ENCODE assay signal across 18 mouse cellular contexts in the genomic region with DNA sequence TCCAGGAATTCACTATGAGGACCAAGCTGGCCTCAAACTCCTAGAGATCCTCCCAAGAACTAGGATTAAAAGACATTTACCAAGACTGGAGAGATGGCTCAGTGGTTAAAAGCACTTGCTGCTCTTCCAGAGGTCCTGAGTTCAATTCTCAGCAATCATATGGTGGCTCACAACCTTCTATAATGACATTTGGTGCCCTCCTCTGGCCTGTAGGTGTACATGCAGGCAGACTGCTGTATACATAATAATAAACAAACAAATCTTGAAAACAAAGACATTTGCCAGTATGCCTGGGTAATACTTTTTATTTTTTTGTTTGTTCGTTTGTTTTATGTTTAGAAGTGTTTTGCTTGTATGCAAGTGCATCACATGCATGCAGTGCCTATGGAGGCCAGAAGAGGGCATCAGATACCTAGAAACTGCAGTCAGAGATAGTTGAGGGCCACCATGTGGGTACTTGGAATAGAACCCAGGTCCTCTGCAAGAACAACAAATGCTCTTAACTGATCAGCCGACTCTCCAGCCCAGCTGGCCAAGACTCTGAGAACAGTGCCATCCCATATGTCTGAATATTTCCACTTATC. TPM values are rescaled to one million over a fixed set of nuclear protein-coding genes. Genes with fewer than 3 reads are reported as not detected.
A peak's percentile ranks its signal among the peaks of the same experiment; 100 is the strongest.
DNase-seq lines count a peak whose midpoint lies in the region; ATAC-seq and TF ChIP-seq lines count a peak whose summit lies in the region.
"Had no signal": no experiment of that assay in that cellular context is flagged by ENCODE, and none has a peak within 500 bp of the region (broad histone marks: within the 10 kb centered on the region; RNA-seq: fewer than 3 reads in every experiment).

No protein-coding gene starts in this region.

- no peak overlapping the region for H3K9ac ChIP-seq in intestine, postnatal 0 days (ENCODE audit: low read depth, low read length)
- no peak overlapping the region for H3K9ac ChIP-seq in intestine, embryonic 15.5 days
- H3K9ac ChIP-seq: heart, embryonic 13.5 days; liver, embryonic 15.5 days had no signal

- no peak overlapping the region for H3K4me2 ChIP-seq in intestine, postnatal 0 days (replicated peaks; ENCODE audit: low read depth)
- H3K4me2 ChIP-seq in intestine, embryonic 15.5 days (replicated peaks): no peak overlapping the region
- H3K4me2 ChIP-seq: heart, embryonic 13.5 days; liver, embryonic 15.5 days had no signal

- ATAC-seq in intestine, postnatal 0 days: no peak
- no peak for ATAC-seq in intestine, embryonic 15.5 days
- ATAC-seq: activated CD4-positive, CD25-positive, alpha-beta regulatory T cell, adult 4 months; forebrain, embryonic 16.5 days had no signal

- no peaks in the 10 kb centered on the region for H3K36me3 ChIP-seq in intestine, postnatal 0 days (ENCODE audit: control insufficient read depth, insufficient read depth)
- no peaks in the 10 kb centered on the region for H3K36me3 ChIP-seq in intestine, embryonic 15.5 days
- H3K36me3 ChIP-seq: heart, embryonic 13.5 days; liver, embryonic 15.5 days had no signal

- no peaks in the 10 kb centered on the region for H3K27me3 ChIP-seq in intestine, postnatal 0 days (replicated peaks; ENCODE audit: control insufficient read depth, insufficient read depth, low read length)
- H3K27me3 ChIP-seq in intestine, embryonic 15.5 days (replicated peaks): no peaks in the 10 kb centered on the region
- H3K27me3 ChIP-seq: liver, embryonic 15.5 days had no signal

- DNase-seq in lung, postnatal 36 days: peak; percentile 13
- no peak for DNase-seq in lung, postnatal 10 days
- DNase-seq in R1 (ENCODE audit: low read depth, low spot score): peak; percentile 54
- no peak for DNase-seq in adrenal gland, adult (ENCODE audit: inconsistent age in 2 of 2, low spot score in 1 of 2)
- DNase-seq in ovary, postnatal 36 days (ENCODE audit: low spot score): no peak
- DNase-seq: cerebellum, adult 11-12 months; gastrocnemius, postnatal 14 days; kidney, adult 18-20 months; right cerebral cortex, postnatal 14 days had no signal

- no peak overlapping the region for H3K4me3 ChIP-seq in intestine, postnatal 0 days (ENCODE audit: low read depth, low read length)
- H3K4me3 ChIP-seq in intestine, embryonic 15.5 days (replicated peaks): no peak overlapping the region
- H3K4me3 ChIP-seq: heart, embryonic 13.5 days; liver, embryonic 15.5 days; megakaryocyte, embryonic 14.5 days had no signal

- H3K27ac ChIP-seq in intestine, postnatal 0 days (ENCODE audit: low read depth, low read length): no peak overlapping the region
- H3K27ac ChIP-seq in intestine, embryonic 15.5 days: no peak overlapping the region
- H3K27ac ChIP-seq: heart, embryonic 13.5 days; liver, embryonic 15.5 days had no signal

- no peaks in the 10 kb centered on the region for H3K9me3 ChIP-seq in intestine, postnatal 0 days (ENCODE audit: control insufficient read depth)
- no peaks in the 10 kb centered on the region for H3K9me3 ChIP-seq in intestine, embryonic 15.5 days
- H3K9me3 ChIP-seq: heart, embryonic 13.5 days; liver, embryonic 15.5 days had no signal

- 0 out of 2 replicates have a peak, but pooled peaks cover 2% of the 10 kb centered on the region for H3K4me1 ChIP-seq in intestine, postnatal 0 days (replicated peaks; ENCODE audit: control insufficient read depth, insufficient read depth, low read length)
- H3K4me1 ChIP-seq in intestine, embryonic 15.5 days (replicated peaks): no peaks in the 10 kb centered on the region
- H3K4me1 ChIP-seq: heart, embryonic 13.5 days; liver, embryonic 15.5 days; megakaryocyte, embryonic 14.5 days had no signal

- whole genome bisulfite sequencing in intestine, postnatal 0 days: 95% methylated on average over 2 of the region's 2 CpGs
- 87% methylated on average over 2 of the region's 2 CpGs for WGBS in intestine, embryonic 15.5 days

- peak; percentile 61 for TF ChIP-seq CTCF in intestine, postnatal 0 days (IDR thresholded peaks at IDR 0.05; ENCODE audit: low read depth)

RNA-seq across cellular contexts. Expression of a gene that starts 5.3 kb away (rescaled TPM):
- 2.1 and 2.4 TPM in 2 replicates for polyA plus RNA-seq in intestine, postnatal 0 days (2015; fragmentation: Nextera tagmentation; extraction: Ambion mirVana)
- polyA plus RNA-seq in intestine, embryonic 15.5 days (2015; fragmentation: Nextera tagmentation; extraction: Ambion mirVana): not detected in 2 replicates
- polyA plus RNA-seq: activated CD4-positive, CD25-positive, alpha-beta regulatory T cell, adult 4 months; embryonic facial prominence, embryonic 14.5 days; forebrain, embryonic 16.5 days; heart, embryonic 13.5 days; hindbrain, embryonic 11.5 days; liver, embryonic 15.5 days had no signal

RNA-seq across cellular contexts. Expression of a gene that starts 56.6 kb away (rescaled TPM):
- 6.2 and 6.9 TPM in 2 replicates for polyA plus RNA-seq in intestine, postnatal 0 days (2015; fragmentation: Nextera tagmentation; extraction: Ambion mirVana)
- 17.6 and 18.9 TPM in 2 replicates for polyA plus RNA-seq in intestine, embryonic 15.5 days (2015; fragmentation: Nextera tagmentation; extraction: Ambion mirVana)

Comparison
In these comparisons a context has a peak if more than half of its experiments do, and no peak if none do; other contexts are left out.
1. DNase-seq: peak in lung, postnatal 36 days (single experiment) and R1 (single experiment); none in lung, postnatal 10 days (single experiment), adrenal gland, adult (0 of 2) and ovary, postnatal 36 days (single experiment).